Mouse (Mus musculus) kidney, postnatal 0 days (tissue): ENCODE data around the gene Evl. TPM values are rescaled to one million over a fixed set of nuclear protein-coding genes. Genes with fewer than 3 reads are reported as not detected.
A peak's percentile ranks its signal among the peaks of the same experiment; 100 is the strongest.

ENCODE experiments used
- ATAC-seq: fragments of 200-750 bp; cut with Nextera tagmentation; replicated peaks from 2 replicates; pipeline ENCODE4 v1.8.0; 2017; ENCODE audit warnings: low read depth, moderate number of reproducible peaks, moderate TSS enrichment, moderate library complexity; ENCODE audit not compliant: low FRiP score
- DNase-seq: peaks from one replicate; pipeline ENCODE4 v3.0.0-alpha.2; 2016; ENCODE audit warnings: low spot score
- H3K27ac ChIP-seq: fragments of 300-500 bp; sonication (generic); 2 replicates; pipeline ENCODE4 v1.5.1; 2014; ENCODE audit warnings: mild to moderate bottlenecking
- H3K27me3 ChIP-seq: fragments of 300-500 bp; sonication (generic); 2 replicates; pipeline ENCODE4 v1.6.1; 2014; ENCODE audit warnings: low read length, mixed read lengths; ENCODE audit not compliant: insufficient read depth
- H3K36me3 ChIP-seq: fragments of 300-500 bp; sonication (generic); 2 replicates; pipeline ENCODE4 v1.6.1; 2014; ENCODE audit warnings: low read length, mixed read lengths; ENCODE audit not compliant: insufficient read depth
- H3K4me1 ChIP-seq: fragments of 300-500 bp; sonication (generic); replicated peaks from 2 replicates; pipeline ENCODE4 v1.6.1; 2014; ENCODE audit warnings: antibody characterized with exemption, low read length, mixed read lengths; ENCODE audit not compliant: insufficient read depth
- H3K4me2 ChIP-seq: fragments of 300-500 bp; sonication (generic); 2 replicates; pipeline ENCODE4 v1.6.1; 2014; ENCODE audit warnings: mild to moderate bottlenecking, low read length, moderate library complexity, mixed read lengths
- H3K4me3 ChIP-seq: fragments of 300-500 bp; sonication (generic); replicated peaks from 2 replicates; pipeline ENCODE4 v1.5.1; 2014; ENCODE audit warnings: low read depth, low read length
- H3K9ac ChIP-seq: fragments of 300-500 bp; sonication (generic); 2 replicates; pipeline ENCODE4 v1.6.1; 2014; ENCODE audit warnings: low read depth, low read length
- H3K9me3 ChIP-seq: fragments of 300-500 bp; sonication (generic); replicated peaks from 2 replicates; pipeline ENCODE4 v1.6.1; 2016; ENCODE audit warnings: low read length, inconsistent platforms, mixed read lengths
- CTCF ChIP-seq: IDR thresholded peaks from 2 replicates; pipeline ENCODE4 v1.5.1; 2016; ENCODE audit warnings: antibody characterized with exemption, low read depth, mild to moderate bottlenecking, moderate library complexity
- WGBS: fragments of 180-500 bp; shearing (Covaris S2); extraction: QIAGEN DNeasy Blood & Tissue Kit; methylation state at CpG from one replicate; pipeline ENCODE4 v1.1.7; 2014; 5-methylcytosine and 5-hydroxymethylcytosine counted together
- polyA plus RNA-seq: library from polyadenylated mRNA; unstranded; fragments of >200 nt; fragmentation: Nextera tagmentation; extraction: Ambion mirVana; gene quantifications from 2 replicates; pipeline ENCODE4 v1.2.1, GENCODE M21; 2015

The Evl gene
- polyA plus RNA-seq, 1 experiment from 2014 or later, result 52.6 TPM

DNA sequence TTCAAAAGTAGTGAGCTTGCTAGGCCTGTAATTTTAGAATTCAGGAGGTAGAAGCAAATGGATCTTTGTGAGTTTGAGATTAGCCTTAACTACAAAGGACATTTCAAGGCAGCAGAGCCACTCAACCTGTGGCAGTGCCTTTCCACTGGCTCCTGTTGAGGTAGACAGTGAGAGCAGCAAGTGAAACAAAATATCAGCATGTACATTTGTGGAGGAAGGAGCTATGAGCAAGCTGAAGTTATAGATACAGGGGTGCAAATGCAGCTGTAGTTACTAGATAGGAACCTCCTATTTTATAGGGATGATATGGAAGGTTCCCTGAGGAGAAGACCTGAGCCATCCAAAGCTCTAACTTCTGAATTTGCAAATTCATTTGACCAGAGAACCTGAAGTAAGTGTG is 78.0 kb downstream of the Evl start:
- H3K27ac ChIP-seq, result no peak overlapping the region
- H3K27me3 ChIP-seq, result no peaks in the 10 kb centered on the region
- no peaks in the 10 kb centered on the region for H3K36me3 ChIP-seq
- TF ChIP-seq CTCF, result no peak
- H3K4me1 ChIP-seq, result no peaks in the 10 kb centered on the region
- no peaks in the 10 kb centered on the region for H3K9me3 ChIP-seq
- no peak overlapping the region for H3K4me3 ChIP-seq
- ATAC-seq, result no peak
- H3K9ac ChIP-seq, result no peak overlapping the region
- no peak for DNase-seq
- no peak overlapping the region for H3K4me2 ChIP-seq

- no peaks in the 10 kb centered on the region for H3K4me1 ChIP-seq
- 90% methylated on average over 1 of the region's 1 CpGs for WGBS
- no peak for ATAC-seq
These were observed 79.5 kb downstream of the Evl start for GRCm38 (mm10) chr12:108634031-108634430.

DNA sequence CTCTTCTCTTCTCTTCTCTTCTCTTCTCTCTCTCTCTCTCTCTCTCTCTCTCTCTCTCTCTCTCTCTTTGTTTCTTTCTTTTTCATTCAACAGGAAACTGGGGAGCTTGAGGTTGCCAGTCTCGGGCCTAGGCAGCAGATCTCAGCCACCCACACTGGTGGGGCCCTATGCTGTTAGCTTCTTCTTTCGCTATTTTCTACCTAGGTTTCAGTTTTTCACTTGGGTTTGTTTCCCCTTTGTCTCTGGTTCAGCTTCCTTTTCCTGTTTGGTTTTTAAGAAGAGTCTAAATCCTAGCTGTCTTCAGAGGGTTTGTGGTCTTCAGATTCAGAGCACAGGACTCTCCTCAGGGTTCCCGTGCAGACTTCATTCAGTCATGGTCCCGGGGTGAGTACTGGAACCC is 81.0 kb downstream of the Evl start:
- H3K4me3 ChIP-seq, result no peak overlapping the region
- H3K4me2 ChIP-seq, result no peak overlapping the region
- H3K9me3 ChIP-seq, result no peaks in the 10 kb centered on the region
- WGBS, result 89% methylated on average over 4 of the region's 4 CpGs
- H3K9ac ChIP-seq, result no peak overlapping the region
- no peaks in the 10 kb centered on the region for H3K4me1 ChIP-seq
- H3K36me3 ChIP-seq, result no peaks in the 10 kb centered on the region
- H3K27ac ChIP-seq, result no peak overlapping the region
- H3K27me3 ChIP-seq, result no peaks in the 10 kb centered on the region
- no peak for TF ChIP-seq CTCF
- DNase-seq (no peak), ATAC-seq (no peak)

More at GRCm38 (mm10) chr12:108634031-108634430, 79.5 kb downstream of the Evl start:
- no peak overlapping the region for H3K4me3 ChIP-seq
- no peaks in the 10 kb centered on the region for H3K9me3 ChIP-seq
- TF ChIP-seq CTCF, result no peak
- no peak for DNase-seq
- H3K27me3 ChIP-seq, result no peaks in the 10 kb centered on the region
- H3K4me2 ChIP-seq, result no peak overlapping the region
- H3K36me3 ChIP-seq, result no peaks in the 10 kb centered on the region
- H3K9ac ChIP-seq, result no peak overlapping the region
- no peak overlapping the region for H3K27ac ChIP-seq

DNA sequence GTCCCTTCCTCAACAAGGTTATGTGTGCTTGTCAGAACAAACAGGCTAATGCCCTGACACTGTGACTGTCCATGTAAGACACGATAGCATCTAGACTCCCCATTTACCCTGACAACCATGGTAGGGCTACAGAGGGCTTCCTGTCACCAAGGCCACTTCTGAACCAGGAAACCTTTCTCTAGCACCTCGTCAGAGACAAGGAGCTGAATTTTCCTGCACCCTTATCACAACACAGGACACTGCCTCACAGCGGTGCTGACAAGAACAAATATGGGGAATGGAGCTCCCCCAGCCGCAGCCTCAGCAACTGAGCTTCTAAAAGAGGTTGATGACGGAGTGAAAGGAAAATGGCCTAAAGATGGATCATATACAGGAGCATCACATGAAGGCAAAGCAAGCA is 82.9 kb downstream of the Evl start:
- Histone ChIP-seq H3K4me1 (no peaks in the 10 kb centered on the region), H3K27me3 (no peaks in the 10 kb centered on the region), H3K36me3 (no peaks in the 10 kb centered on the region), H3K27ac (no peak overlapping the region), H3K9ac (no peak overlapping the region), H3K4me2 (no peak overlapping the region), H3K4me3 (no peak overlapping the region), H3K9me3 (no peaks in the 10 kb centered on the region)
- DNase-seq (no peak), ATAC-seq (no peak)
- 84% methylated on average over 5 of the region's 5 CpGs for WGBS
- no peak for TF ChIP-seq CTCF

DNA sequence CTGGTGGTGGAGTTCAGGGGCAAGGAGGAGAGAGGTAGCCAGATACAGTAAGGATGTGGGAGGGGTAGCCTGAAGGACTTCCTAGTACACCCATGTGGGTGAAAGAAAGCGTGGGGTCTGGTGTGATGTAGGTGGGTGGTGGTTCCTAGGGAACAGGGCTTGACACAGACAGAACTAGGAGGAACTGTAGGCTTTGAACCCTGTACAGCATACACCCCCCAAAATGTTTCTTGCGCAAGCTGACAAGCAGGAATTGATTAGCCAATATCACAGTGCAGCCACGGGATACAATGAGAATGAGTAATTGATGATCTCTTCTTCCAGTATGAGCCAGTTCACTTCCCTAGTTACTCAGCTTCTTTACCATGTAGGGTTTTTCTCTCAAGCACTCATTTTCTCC is 84.6 kb downstream of the Evl start:
- DNase-seq, result no peak
- Histone ChIP-seq H3K27me3 (no peaks in the 10 kb centered on the region), H3K36me3 (no peaks in the 10 kb centered on the region), H3K4me1 (no peaks in the 10 kb centered on the region), H3K9me3 (no peaks in the 10 kb centered on the region), H3K27ac (no peak overlapping the region), H3K9ac (no peak overlapping the region), H3K4me2 (no peak overlapping the region), H3K4me3 (no peak overlapping the region)
- ATAC-seq, result no peak
- no peak for TF ChIP-seq CTCF
- WGBS, result 85% methylated on average over 3 of the region's 3 CpGs

DNA sequence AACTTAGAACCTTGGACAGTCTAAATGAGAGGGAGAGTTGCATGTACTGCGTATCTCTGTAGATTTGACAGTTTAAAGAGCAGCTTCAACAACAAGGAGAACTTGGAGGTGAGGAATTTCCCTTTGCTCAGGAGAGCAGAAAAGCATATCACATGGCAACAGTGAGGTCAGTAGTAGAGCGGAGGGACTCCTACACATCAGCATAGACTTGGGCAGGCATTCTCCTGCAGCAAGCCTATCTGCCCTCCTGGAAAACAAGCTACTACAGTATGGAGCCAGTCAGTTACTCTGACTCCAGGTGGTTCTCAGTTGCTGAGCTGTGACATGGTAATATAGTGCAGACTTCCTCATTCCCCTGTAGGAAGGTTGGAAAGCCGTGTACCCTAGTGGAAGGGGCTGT is 87.5 kb downstream of the Evl start:
- DNase-seq (peak; percentile 68), ATAC-seq (no peak; the same call in 1 of the 2 replicates)
- Histone ChIP-seq H3K9ac (no peak overlapping the region), H3K4me1 (no peaks in the 10 kb centered on the region), H3K4me3 (no peak overlapping the region), H3K4me2 (no peak overlapping the region), H3K27me3 (no peaks in the 10 kb centered on the region), H3K9me3 (no peaks in the 10 kb centered on the region), H3K36me3 (no peaks in the 10 kb centered on the region), H3K27ac (no peak overlapping the region)
- TF ChIP-seq CTCF, result no peak
- 37% methylated on average over 3 of the region's 3 CpGs for WGBS

DNA sequence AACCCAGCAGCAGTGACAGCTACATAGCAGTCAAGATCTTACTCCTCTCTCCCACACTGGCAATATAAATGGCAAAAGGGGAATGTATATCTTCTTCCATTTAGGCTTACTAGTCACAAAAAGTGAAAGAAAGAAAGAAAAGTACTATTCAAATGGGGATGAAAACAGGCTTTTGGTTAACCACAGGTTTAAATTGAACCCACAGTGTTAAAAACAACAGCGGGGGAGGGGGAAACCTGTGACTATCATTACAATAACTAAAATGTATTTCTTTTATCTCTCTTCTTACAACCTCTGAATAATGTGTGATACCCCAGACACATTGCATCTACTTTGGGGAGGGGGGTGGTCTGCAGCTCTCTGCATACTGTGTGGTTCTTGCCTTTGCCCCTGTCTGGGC is 91.7 kb downstream of the Evl start:
- 89% methylated on average over 1 of the region's 1 CpGs for WGBS
- Histone ChIP-seq H3K9me3 (no peaks in the 10 kb centered on the region), H3K9ac (no peak overlapping the region), H3K4me2 (no peak overlapping the region), H3K27ac (no peak overlapping the region), H3K4me1 (no peaks in the 10 kb centered on the region), H3K4me3 (no peak overlapping the region), H3K36me3 (no peaks in the 10 kb centered on the region), H3K27me3 (no peaks in the 10 kb centered on the region)
- TF ChIP-seq CTCF, result no peak
- ATAC-seq (no peak), DNase-seq (no peak)
